Mouse (Mus musculus) gastrocnemius, adult 2 months (tissue): Measurements from ENCODE around the gene Gpr55. TPM values are rescaled to one million over a fixed set of nuclear protein-coding genes. Genes with fewer than 3 reads are reported as not detected.

Experiments
- DNase-seq: peaks from one replicate; pipeline ENCODE4 v3.0.0; 2022
- H3K27ac ChIP-seq: fragments of 200-600 bp; 2 replicates; pipeline ENCODE4 v1.8.1; 2022; ENCODE audit warnings: mild to moderate bottlenecking
- H3K4me3 ChIP-seq: fragments of 200-600 bp; 2 replicates; pipeline ENCODE4 v1.8.1; 2022; ENCODE audit warnings: mild to moderate bottlenecking, moderate library complexity
- CTCF ChIP-seq: fragments of 200-600 bp; IDR thresholded peaks from 2 replicates; pipeline ENCODE4 v1.8.1; 2022; ENCODE audit warnings: antibody characterized with exemption, mild to moderate bottlenecking, moderate library complexity
- intact Hi-C: fragments of 180-260 bp; cut with DNase I; formaldehyde crosslinking; loops from one replicate; pipeline ENCODE4 v1.15.1; 2025
- total RNA-seq, 2 experiments: library from RNA; stranded (reverse); gene quantifications; 2 replicates each; pipeline ENCODE4 v1.2.3; 2021

Gene Gpr55
- total RNA-seq, 2 experiments from 2014 or later = not detected

DNA sequence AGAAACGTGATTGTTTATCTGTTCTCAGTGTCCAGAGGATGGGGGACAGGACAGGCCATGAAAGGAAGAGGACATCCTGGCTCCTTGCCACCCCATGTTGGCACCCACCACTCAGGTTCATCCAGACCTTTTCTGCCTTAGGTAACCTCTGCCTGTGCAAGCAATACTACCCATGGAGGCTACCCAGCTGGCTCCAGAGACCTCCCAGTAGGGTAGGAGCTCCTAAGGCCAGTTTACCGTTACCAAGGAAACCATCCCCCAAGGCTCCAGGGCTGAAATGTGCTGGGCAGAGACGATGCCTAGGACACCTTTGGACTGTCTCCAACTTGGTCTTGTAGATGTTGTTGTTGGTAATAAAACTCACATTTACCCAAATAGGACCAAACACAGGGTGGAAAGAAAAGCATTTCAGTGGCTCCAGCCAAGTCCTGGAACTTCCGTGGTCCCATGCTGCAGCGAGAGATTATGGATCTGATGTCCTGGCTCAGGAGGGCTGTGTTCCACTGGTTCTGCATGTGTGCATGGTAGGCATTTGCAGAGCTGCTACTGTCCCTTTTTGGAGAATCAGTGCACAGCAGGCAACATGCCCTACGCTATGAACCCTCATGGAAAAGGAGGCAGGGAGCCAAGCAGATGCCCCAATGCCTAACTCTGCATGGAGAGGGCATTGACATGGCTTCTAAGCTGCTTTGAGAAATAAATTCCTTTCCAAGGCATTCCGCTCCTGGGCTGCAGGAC is 38.5 kb downstream of the Gpr55 start:
- TF ChIP-seq CTCF = no peak
- no peak for DNase-seq
- Histone ChIP-seq H3K4me3 (no peak overlapping the region), H3K27ac (no peak overlapping the region)
- intact Hi-C loops = no loop called here

DNA sequence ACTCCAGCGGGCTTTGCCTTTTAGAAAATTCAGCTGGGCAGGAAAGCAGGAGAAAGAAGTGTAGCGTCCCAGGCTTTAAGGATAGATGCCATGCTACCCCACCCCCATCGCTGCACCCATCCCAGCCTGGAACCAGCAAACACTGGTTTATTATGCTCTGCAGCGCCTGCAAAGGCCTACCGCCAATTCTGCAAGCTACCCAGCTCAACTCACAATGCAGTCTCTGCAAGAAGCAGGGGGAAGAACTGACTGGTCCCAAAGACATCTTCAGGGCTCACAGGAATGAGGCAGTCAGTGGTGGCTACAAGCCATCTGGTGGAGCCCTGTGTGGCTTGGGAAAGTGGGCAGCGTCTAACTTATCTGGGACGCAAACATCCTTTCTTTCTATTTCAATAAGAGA is 39.1 kb downstream of the Gpr55 start:
- intact Hi-C loops = no loop called here
- DNase-seq = no peak
- Histone ChIP-seq H3K27ac (no peak overlapping the region), H3K4me3 (no peak overlapping the region)
- TF ChIP-seq CTCF = no peak

DNA sequence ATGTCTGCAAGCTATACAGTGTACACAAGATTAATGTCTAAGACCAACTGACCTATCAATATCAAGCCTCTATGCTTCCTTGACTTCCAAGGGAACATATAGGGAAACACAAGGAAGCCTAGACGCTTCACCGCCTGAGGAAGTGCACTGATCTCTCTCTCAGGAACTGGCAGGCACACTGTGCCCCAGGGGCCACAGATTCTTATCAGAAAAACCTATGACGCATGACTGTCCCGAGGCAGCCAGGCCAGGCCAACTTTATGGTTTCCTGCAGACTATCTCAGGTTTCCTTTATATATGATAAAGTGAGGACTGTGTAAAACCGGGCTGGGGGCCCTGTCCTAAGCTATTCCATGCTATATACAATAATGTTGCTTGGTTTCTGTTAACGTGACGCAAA is 41.2 kb downstream of the Gpr55 start:
- TF ChIP-seq CTCF = no peak
- H3K27ac ChIP-seq = no peak overlapping the region
- intact Hi-C loops = no loop called here
- DNase-seq = no peak
- no peak overlapping the region for H3K4me3 ChIP-seq

DNA sequence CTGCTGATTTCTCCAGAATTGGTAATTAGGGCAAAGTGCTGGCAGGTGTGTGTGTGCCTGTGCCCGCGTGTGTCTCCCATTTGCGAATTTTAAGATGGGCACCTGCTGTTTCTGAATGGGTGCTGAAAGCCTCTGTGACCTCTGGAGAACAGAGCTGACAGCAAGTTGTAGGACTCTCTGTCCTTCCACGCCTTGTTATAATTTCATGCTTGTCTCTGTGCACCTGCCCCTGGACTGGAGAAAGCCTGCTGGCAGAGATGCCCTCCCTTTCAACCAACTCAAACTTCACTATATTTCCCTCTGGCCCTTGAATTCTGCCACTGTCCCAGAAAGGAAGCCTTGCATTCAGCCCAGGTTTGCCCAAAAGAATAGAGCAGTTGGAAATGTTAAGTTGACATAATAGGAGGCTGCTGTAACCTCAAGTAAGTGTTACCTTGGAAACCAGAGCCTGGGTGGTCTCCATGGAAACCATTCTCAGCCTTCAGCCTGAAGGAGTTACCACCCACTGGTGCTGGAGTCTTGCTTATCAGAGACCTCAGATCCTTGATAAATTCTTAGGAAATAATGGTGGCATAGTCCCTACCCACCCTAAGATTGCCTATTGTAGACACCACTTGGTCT is 43.9 kb downstream of the Gpr55 start:
- no peak for TF ChIP-seq CTCF

DNA sequence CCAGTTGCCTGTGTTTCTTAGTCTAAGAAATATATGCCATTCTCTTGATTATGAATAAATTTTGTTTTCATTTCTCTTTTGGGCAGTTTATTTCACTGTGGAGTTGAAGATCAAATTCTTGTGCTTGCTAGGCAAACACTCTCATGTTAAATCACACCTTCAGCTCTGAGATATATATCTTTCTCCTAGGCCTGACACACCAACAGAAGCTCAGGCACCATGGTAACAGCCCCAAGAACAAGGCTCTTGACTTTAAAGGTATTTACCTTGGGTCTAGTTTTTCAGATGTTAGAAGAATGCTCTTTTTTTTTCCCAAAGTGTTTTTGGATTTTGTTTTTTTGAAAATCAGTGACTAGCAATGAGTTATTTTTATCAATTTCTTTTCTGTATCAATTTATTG is 44.9 kb downstream of the Gpr55 start:
- intact Hi-C loops = no loop called here
- H3K27ac ChIP-seq = no peak overlapping the region
- H3K4me3 ChIP-seq = no peak overlapping the region
- no peak for DNase-seq
- no peak for TF ChIP-seq CTCF

More for the DNA sequence above, 43.9 kb downstream of the Gpr55 start:
- intact Hi-C loops = no loop called here
- no peak overlapping the region for H3K4me3 ChIP-seq
- DNase-seq = no peak
- no peak overlapping the region for H3K27ac ChIP-seq

DNA sequence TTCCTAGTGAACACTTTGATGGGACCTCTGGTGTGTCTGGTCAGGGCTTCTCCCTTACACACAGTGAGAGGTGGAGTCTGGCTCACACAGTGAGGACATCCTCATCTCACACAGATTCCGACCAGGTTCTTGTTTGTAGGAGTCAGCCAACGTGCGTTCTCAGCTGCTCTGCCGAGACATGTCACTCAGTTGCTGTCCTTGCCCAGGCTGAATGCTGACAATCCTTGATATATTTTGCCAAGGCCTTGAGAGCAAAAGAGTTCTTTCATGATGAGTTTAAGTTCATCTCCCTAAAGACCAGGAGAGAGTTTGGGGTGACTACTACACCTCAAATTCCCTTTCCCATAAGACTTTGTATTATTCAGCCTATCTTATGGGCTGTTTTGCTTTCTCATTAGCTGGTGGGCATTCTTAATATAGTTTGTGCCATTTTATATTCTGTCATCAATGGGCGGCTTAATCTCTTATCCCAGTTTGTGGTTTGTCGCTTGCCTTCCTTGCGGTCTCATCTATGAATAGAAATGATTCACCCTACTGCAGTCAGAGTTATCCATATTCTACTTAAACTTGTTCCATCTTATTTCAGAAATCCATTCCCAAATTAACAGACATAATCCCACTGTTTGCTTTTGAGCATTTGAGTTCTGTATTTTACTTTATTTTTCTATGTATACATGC is 47.6 kb downstream of the Gpr55 start:
- intact Hi-C loops = no loop called here
- H3K4me3 ChIP-seq = no peak overlapping the region
- TF ChIP-seq CTCF = no peak
- no peak overlapping the region for H3K27ac ChIP-seq
- no peak for DNase-seq

DNA sequence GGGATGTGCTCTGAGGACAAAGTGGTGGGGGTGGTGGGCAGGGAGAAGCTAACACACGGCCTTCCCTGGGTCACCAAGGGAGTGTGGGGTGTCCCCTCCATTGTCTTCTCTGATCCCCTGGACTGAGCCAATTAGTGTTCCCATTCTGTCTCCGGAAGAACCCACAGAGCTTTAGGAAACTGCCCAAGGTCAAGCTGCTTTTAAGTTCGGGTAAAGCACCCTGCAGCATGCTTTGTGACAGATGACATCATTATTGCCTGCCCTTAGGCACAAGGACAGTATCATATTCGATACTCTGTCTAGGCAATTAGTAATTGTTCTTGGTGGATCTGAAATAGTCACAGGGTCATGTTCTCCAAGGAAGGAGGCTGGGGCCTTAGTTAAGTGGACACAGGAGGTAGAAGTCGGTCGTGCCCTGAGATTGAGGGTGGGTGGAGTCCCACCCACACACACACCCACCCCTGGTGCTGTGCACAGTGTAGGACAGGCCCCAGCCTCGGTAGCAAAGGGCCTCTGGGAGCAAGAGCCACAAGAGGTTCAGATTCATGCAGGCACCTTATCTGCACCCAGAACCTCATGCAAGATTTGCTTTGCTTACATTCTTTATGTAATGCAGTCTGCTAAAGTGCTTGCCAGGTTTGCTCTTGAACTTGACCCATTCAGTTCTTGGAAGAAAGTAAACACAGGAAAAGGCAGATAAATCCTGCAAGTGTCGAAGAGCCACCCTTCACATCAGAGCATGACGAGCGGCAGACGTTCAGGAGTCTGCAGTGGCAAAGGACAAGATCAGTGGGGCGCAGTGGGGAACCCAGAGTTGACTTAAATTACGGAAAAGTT is 51.8 kb downstream of the Gpr55 start:
- Histone ChIP-seq H3K27ac (no peak overlapping the region), H3K4me3 (no peak overlapping the region)

DNA sequence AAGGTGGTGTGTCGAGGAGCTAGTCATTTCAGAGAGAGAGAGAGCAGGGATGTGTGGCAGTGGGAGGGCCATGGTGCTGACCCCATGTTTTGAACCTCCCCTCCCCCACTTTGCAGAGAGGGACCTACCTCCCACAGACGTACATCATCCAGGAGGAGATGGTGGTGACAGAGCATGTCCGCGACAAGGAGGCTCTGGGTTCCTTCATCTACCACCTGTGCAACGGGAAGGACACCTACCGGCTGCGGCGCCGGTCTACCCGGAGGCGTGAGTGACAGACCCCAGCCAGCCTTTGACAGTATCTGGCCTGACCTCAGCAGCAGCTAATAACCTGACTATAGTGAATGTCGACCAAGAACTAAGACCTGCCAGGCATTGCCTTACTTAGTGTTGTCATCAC is 53.9 kb downstream of the Gpr55 start:
- H3K4me3 ChIP-seq = no peak overlapping the region
- no peak for TF ChIP-seq CTCF
- no peak for DNase-seq
- no peak overlapping the region for H3K27ac ChIP-seq
- intact Hi-C loops = no loop called here

More for the DNA sequence above, 51.8 kb downstream of the Gpr55 start:
- no peak for DNase-seq
- intact Hi-C loops = no loop called here
- no peak for TF ChIP-seq CTCF

DNA sequence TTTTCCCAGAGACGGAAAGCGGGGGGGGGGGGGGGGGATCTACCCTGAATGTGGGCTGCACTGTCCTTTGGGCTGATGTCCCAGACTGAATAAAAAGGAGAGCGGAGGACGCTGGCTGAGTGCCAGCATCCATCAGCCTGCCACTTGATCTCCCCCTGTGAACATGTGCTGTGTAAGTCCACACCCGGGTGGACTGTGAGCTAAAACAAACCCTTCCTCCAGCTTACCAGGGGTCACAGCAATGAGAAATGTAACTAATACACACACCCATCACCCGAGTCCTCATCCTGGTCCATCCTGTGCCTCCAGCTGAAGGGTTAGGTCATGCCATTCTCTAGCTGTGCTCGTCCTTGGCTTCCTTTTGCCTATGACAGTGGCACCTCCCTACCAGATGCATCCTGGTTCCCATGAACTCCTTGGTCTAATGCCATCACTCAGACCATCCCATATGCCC is 58.7 kb downstream of the Gpr55 start:
- no peak overlapping the region for H3K4me3 ChIP-seq
- intact Hi-C loops = no loop called here
- H3K27ac ChIP-seq = peak overlapping the region; percentile 70
- peak; percentile 54 for DNase-seq
- TF ChIP-seq CTCF = no peak

DNA sequence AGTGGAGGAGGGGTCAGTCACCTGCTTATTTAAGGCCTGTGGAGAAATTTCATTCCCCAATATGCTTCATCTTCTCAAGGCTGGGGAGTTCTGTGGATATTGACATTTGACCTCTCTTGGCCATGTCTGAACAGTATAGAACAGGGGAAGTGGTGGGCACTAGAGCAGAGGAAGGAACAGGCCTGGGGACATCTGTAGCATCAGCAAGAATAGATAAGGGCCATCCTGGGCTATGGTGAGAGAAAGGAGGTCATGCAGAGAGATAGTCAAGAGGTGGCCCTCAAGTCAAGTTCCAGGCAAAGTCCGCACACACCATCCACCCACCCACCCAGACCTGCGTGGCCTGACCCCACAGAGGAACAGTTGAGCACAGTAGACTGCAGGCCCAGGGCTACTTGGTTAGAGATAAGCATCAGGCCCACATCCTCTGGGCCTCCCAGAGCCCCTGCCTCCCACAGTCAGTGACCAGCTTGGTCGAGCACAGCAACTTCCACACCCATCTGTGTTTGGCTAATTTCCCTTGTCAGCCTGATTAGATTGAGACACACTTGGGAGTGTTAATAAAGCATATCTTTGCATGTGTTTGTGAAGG is 59.2 kb downstream of the Gpr55 start:
- intact Hi-C loops = no loop called here
- H3K27ac ChIP-seq = peak overlapping the region; percentile 70
- DNase-seq = no peak
- H3K4me3 ChIP-seq = no peak overlapping the region
- TF ChIP-seq CTCF = no peak

DNA sequence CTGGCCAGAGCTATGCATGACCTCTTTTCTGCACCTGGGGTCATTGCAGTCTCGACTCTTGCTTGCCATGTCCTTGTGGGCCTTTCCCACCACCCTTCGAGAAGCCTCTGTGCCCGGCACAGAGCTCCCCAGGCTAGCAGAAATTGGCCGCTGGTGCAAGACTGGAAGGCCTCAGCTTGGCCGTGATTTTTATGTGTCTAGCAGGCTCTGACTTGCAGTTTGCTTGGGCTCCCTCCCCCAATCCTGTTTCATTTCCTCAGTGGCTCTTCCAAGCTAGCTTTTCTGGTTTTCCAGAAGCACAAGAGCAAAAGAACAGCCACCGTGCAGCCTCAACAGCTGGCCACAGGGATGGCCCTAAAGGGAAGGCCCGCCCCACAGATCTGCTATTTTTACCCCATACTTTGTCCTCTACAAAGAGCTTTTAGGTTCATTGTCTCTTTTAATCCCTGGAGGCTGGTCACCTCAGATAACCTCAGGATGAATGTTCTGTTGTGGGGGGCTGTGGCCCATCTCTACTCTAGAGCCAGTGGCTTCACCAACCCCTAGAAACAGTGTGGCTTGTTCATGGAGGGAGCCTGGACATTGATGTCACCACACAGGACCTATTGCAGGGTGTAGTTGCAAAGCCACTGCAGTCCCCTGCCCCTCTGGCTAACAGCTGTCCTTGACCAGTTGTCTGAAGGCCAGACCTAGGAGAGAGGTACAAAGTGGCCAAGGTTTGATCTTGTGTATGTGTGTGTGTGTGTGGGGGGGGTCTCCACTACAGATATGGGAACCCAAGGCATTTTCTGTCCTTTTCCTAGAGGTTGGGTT is 60.1 kb downstream of the Gpr55 start:
- DNase-seq = peak; percentile 53
- peak overlapping the region; percentile 8; the same call in 1 of the 2 replicates for H3K4me3 ChIP-seq
- intact Hi-C loops = no loop called here
- no peak for TF ChIP-seq CTCF
- H3K27ac ChIP-seq = peak overlapping the region; percentile 70
